Mouse (Mus musculus): ENCODE results near the gene Rbms3. TPM values are rescaled to one million over a fixed set of nuclear protein-coding genes. Genes with fewer than 3 reads are reported as not detected.

The Rbms3 gene
- total RNA-seq, 4 experiments from 2014 or later: 7.0 to 8.2 (median 7.9) TPM

DNA sequence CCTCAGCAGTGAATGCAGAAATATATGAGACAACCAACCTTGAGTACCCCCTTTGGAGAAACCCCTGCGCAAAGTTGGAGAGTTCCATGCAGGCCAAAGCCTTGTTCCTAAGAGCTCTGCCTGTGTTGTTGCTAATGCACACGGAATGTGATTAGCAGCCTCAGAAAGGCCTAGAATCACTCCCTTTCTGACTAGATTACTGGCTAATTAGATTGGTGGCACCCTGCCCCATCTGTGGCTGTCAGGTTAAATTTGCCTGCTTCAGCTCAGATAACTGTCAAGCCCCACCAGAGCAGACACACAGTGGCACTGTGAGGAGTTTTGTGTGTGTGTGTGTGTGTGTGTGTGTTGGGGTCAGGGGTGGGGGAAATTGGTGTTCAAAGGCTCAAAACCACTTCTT, 724.1 kb downstream of the Rbms3 start:
- DNase-seq (ENCODE audit: low spot score): no peak

DNA sequence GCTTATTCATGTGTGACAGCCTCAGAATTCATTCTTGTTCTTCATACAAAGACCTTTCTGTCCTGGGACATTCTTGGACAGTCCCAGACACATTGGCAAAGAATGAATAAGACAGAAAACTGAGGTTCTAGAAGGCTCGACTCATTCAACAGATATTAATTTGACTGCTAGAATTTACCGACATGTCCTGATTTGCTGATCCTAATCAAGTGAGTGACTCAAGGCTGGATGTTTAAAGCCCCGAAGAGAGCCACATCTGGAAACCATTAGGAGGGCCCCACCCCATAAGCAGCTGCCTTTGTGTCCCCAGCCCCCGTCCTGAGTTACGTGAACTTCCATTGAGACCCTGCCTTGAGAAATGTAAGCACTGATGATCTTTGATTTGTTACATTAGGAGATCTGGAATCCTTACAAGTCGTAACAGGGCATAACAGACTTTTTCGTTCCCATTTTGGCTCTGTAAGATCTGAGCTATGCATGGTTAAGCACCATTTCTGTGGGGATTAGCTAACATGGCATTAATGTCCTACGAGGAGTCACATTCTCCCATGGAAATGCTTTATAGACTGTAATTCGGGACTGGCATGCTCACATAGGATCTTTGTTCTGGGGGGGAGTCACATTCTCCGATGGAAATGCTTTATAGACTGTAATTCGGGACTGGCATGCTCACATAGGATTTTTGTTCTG, 726.3 kb downstream of the Rbms3 start:
- no peak for DNase-seq (ENCODE audit: low spot score)

DNA sequence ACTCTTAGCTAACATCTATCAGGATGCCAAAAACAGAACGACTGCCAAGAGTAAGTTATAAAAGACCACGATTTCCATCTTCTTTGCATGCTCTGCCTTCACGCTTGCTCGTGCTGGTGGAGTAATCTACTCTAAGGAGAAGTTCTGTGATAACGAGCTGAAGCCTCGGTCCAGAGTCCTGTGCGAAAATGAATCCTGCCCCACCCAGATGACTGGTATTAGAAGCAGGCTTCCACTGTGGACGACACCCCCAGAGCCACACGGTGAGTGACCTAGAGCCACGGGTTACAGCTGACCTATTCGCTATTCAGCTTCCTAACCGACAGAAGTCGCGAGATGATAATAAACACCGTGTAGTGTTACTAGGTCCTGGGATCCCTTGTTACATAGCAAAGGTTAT, 730.3 kb downstream of the Rbms3 start:
- no peak for DNase-seq (ENCODE audit: low spot score)

DNA sequence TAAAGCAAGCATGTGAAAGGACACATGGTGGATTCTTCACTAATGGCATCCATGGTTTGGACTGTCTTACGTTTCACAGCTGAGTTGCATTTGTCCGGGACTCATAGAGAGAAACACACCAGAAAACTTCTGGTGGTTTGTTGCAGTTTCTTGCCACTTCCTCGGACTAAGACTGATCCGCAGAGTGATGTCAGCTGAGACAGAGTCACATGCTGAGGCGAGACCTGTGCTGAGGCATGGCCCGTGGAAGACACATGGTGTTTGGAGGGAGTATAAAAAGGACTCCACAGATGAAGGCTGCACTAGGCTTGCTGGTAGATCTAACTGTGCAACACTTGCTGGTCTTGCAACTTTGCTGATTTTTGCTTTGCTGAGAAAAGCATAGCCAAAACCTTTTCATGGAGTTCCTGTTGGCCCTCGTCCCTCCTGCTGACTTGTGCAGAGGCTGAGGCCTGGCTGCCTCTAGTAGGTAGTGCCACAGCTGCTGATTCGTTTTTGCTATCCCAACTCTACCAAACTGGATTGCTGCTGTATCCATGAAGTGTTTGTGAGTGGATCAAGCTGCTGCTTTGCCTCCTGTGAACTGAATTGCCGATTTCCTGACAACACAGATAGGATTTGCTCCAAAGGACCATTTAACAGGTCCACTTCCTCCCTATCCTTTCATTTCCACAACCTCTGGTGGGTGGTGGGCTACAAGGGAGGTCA, 742.6 kb downstream of the Rbms3 start:
- DNase-seq (ENCODE audit: low spot score): no peak

DNA sequence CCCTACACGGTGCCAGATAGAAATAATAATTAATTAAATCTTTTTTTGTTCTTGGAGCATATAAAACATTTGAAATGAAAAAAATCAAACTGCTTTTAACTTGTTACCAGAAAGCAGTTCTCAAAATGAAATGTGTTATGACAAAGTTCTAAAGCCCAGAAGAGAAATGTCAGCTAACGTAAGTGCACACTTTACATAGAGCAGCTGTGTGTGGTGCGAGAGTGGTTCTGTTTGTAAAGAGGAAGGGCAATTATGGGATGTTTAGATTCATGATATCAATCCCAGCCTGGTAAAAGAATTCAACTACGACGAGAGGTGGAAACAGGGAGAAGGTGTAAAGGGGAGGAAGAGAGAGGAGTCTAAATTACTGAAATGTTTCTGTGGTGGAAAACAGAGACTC, 744.1 kb downstream of the Rbms3 start:
- no peak for DNase-seq (ENCODE audit: low spot score)

DNA sequence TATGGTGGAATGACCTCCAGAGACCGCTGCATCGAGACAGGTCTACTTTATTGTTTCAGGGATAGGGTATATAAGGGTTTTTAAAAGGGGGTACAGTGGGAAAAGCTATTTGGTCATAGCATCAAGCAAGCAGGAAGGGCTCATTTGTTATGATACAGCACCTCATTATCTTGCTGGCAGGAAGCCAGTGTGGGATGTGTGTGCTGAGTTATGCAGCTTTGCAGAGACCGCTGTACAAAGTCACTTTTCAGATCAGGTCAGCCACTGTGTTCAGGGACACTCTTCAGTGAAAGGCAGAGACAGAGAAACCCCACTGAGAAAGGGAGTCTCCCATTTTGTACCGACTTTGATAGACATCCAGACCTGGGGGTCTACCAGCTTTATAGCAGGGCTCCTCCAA, 749.2 kb downstream of the Rbms3 start:
- peak; percentile 25 for DNase-seq (ENCODE audit: low spot score)

DNA sequence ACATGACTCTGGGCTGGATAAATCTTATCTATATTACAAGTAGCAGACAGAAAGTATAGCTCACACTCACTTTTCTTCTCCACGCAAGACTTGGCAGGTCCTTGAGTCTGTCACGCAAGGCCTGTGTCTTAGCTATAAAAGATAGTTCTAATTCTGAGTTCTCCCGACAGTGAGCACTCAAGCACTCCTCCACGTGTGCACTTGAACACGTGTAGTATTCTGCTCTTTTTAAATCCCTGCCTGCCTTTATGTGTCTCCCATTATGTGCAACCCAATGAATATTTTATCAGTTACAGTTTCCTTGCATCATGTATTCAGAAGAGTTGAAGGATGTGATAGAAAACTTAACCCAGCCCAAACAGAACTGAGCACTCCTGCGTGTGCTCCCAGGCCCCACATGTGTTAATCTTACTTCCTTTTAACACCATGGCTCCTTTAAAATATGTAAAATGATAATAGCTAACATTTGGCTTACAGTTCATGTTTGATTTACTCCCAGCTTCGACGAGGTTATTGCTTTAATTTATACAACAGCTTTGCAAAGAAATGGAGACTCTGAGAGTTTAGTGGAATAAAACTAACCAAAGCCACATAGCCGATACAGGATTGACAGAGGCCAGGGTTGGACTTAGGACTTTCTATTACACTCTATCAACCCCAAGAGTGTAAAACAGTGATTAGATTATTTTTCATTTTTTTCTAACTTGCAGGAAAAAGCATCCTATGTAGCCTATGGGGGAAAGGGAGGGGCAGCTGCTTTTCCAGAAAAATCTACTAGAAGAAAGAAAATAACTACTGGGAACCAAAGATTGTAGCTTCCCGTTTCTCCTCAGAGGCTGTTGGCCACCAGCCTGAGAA, 749.9 kb downstream of the Rbms3 start:
- no peak for DNase-seq (ENCODE audit: low spot score)

DNA sequence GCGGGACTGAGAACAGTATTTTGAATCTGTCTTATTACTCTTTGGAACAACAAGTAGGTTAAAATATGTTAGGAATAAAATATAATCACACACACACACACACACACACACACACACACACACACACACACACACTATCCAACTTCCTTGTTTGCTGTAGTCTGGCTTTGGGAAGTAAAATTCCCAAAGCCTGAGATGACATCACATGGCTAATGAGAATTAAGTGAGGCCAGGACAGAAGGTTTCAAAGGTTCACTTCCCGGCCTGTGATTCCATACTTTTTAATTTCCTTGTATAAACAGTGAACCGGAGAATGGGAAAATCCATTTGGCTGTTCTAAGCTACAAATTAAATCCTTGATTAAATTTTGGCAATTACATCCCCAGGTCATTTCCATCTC, 752.9 kb downstream of the Rbms3 start:
- no peak for DNase-seq (ENCODE audit: low spot score)

DNA sequence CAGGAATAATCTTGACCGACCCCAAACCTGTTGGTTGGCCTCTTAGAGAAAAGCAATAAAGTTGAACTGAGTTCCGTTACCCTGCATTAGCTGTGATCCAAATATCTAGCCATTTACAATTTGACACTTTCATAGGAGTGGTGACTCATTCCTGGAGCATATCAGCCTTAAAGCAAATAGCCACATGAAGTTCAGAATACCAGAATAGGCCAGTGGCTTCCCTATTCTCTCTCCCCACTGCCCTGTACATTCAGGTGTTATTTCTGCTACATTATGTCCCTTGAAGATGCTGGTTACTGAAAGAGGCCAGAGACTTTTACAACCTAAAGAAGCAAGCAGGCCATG, 755.8 kb downstream of the Rbms3 start:
- no peak for DNase-seq (ENCODE audit: low spot score)

DNA sequence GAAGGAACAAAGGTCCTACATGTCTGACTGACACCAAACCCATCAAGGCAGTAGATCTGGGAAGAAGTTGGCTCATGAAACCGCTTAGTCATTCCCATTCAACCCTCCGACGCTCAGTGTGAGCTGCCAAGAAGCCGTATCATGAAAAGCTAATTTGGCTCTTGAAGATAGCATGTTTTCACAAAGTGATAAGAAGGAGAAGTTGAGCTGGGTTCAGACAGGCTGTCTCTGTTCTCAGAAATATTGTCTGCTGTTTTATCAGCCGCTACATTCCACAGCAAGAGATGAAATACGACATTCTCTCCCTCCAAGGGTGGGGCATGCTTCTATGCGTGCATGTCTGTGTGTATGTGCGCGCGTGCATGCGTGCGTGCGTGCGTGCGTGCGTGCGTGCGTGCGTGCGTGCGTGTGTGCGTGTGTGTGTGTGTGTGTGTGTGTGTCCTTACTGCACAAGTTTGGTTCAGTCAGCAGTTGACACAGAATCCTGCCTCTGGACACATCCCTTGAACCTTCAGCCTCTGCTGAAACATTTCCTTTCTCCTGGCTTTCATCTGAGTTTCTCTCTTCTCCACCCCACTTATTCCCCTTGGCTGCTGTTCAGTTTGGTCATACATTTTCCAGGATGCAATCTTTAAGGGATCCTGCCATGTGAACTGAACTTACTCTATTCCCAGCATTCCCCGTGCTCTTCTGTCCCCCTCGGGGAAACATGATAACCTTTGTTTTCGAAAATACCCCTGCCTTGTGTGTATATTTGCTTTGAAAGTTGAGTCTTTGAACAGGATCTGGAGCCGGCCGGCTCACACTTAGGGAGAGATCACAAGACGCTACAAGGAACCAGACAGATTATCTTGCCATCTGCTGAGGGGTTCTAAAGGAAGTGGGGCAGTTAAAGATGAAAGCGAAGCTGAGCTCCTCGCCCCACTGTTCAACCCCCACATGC, 756.4 kb downstream of the Rbms3 start:
- peak; percentile 73 for DNase-seq (ENCODE audit: low spot score)

DNA sequence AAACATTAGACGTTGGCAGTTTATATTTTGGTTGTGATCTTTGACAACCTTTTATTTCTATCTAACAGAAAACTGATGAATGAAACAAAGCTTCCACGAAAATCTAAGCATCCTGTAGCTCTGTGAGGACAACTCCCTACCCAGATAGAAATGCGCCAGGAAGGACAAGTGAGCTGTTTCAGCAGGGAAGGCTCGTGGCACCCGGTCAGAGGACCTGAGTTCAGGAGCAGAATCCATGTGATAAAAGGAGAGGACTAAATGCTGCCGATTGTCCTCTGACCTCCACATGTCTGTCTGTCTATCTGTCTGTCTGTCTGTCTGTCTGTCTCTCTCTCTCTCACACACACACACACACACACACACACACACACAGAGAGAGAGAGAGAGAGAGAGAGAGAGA, 757.4 kb downstream of the Rbms3 start:
- no peak for DNase-seq (ENCODE audit: low spot score)

DNA sequence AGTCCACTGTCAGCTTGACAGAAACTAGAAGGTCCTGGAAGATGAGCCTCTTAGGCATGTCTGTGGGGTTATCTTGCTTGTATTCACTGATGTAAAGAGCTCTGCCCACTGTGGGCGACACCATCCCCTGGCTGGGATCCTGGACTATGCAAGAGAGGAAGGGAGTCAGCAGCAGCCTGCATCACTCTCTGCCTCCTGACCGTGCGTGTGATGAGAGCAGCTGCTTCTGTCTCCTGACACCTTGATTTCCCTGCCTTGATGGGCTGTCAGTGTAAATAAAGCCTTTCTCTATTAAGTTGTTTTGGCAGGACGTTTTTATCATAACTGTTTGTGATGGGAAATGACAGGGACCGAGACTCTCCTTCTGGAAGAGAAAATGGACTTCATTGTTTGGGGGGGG, 758.1 kb downstream of the Rbms3 start:
- DNase-seq (ENCODE audit: low spot score): no peak

DNA sequence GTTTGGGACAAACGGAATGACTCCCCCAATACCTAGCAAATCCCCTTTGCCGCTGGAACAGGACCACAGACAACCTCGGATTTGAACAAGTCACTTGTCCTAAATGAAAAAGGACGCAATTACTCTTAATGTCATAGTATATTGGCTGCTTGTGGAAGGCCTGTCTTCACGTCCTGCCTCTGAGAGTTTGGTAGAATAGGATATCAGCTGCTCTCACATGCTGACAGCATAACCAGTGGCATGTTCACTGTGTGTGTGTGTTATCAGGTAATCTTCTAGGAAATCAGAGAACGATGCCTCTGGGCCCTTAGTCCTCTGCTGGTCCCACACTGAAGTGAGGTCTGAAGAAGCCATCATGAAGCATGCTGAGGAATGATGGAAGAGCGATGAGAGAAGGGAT, 763.7 kb downstream of the Rbms3 start:
- no peak for DNase-seq (ENCODE audit: low spot score)

DNA sequence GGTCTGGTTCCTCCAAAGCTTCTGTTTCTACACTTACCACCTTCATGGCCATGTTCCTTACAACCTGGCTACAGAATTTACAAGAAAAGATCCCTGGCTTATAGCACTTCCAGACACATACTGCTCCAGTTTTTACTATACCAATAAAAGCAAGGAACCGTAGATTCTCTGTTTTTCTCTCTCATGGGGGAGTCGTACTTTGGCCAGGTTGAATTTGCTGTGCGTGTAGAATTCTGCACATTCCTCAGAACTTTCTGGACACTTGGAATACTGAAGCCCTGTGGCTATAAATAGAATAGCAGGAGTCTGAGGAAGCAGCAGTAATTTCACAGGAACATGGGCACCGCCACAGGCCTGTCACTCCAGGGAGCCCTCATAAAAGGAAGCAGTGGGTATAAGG, 766.1 kb downstream of the Rbms3 start:
- DNase-seq (ENCODE audit: low spot score): no peak

DNA sequence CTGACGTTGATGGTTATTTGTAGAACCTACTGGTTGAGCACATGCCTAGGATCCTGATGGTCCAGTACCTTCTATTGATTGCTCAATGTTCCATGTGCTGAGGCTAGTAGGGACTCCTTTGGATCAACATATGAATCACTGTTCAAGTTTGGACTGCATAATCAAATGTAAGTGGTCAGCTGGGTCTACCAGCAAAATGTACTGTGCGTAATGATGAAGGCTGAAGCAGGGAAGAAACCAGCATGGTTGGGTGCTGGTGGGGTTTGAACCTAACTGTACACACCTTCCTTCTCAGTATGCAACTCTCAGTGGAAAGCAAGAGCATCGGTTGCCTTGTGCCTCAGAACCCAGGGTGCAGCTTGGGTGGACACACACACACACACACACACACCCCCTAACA, 767.4 kb downstream of the Rbms3 start:
- DNase-seq (ENCODE audit: low spot score): no peak

DNA sequence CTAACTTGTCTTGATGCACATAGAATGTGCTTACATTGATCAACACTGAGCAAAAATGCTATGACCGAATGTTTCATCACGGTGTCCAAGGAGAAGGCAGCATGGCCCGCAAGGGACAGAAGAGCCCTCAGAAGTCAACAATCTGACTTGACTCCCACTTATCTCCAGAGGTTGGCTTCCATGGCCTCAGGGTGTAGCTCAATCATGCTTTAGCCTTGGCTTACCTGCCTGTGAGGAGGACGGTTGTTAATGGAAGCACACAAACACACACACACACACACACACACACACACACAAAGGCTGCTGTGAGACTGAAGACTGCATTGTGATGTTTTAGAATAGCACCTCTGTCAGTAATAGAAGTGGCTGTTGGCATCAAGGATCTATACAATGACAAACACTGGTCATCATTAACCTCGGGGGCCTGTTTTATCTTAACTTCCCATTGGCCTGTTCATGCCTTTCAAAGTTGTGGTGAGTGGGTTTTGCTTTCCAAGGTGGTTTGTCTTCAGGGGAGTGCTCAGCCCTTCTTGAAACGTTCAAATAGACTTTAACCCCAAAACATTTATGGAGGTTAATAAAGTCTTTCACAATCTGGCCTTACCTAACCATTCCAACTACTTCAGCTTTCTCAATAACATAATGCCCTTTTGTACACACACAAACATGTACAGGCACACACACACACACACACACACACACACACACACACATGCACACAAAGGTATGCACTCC, 771.7 kb downstream of the Rbms3 start:
- DNase-seq (ENCODE audit: low spot score): no peak

DNA sequence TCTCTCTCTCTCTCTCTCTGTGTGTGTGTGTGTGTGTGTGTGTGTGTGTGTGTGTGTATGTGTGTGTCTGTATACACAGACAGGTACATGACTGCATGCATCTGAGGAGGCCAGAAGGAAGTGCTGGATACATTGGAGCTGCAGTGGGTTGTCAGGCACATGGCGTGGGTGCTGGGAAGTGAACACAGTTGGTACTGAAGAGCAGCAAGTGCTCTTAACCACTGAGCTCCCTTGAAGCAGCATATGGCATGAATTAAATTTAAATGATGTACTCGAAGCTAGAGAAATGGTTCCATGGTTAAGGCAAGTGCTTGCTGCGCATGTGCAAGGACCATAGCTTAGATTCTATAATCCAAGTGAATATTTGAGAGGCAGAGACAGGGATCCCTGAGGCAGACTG, 772.6 kb downstream of the Rbms3 start:
- DNase-seq (ENCODE audit: low spot score): no peak

DNA sequence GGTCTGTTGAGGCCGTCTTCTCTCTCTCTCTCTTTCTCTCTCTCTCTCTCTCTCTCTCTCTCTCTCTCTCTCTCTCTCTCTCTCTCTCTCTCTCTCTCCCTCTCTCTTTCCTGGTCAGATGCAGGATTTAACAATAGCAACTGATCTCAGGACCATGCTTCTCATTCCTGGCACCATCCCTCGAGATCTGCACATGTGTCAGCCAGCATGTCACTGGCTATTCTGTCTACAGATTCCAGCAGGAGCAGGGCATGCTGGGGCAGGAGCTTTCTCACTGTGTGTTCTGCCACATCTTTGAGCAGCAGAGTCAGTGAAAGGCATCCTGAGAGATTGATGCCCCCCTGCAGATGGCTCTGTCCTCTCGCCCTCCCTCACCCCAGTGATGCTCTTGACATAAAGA, 774.0 kb downstream of the Rbms3 start:
- peak; percentile 17 for DNase-seq (ENCODE audit: low spot score)

DNA sequence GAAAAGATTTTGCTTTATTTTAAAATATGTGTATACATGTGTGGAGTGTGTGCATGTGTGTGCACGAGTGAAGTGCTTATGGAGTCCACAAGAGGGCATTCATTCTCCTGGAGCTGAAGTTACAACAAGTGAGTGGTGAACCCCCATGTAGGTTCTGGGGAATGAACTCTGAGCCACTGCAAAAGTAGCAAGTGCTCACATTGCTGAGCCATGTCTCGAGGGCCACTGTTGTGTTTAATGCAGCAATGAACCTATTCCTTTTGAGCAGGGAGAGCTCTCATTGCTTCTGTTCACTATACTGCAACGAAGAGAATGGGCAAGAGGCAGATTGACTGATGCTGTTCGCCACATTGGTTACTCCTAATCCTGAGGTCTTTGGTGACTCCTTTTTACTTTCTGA, 780.8 kb downstream of the Rbms3 start:
- no peak for DNase-seq (ENCODE audit: low spot score)

DNA sequence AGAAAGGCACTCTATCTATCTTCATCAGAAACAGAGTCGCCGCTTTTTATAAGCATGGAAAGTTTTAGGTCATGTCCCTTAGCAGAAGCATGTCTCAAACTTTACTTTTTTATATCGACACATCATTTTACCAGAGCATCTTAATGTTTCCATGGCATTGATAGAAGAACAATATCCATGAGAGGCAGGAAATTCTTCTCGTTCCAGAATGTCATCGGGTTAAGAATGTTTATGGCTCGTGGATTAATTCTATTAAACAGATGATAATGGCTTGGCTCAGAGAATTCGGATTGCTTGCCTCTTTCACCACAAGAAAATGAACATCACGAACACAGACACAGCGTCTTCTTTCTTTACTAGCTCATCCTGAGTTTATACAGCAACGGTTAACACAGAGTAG, 781.5 kb downstream of the Rbms3 start:
- no peak for DNase-seq (ENCODE audit: low spot score)

Measured in heart, adult 8-10 months (tissue).